Mouse (Mus musculus): ENCODE measurements around the gene Gm20388. TPM values are rescaled to one million over a fixed set of nuclear protein-coding genes. Genes with fewer than 3 reads are reported as not detected.

Gene Gm20388
- total and polyA plus RNA-seq, 2 experiments from 2014 or later = 17.3 TPM; not detected in 1

DNA sequence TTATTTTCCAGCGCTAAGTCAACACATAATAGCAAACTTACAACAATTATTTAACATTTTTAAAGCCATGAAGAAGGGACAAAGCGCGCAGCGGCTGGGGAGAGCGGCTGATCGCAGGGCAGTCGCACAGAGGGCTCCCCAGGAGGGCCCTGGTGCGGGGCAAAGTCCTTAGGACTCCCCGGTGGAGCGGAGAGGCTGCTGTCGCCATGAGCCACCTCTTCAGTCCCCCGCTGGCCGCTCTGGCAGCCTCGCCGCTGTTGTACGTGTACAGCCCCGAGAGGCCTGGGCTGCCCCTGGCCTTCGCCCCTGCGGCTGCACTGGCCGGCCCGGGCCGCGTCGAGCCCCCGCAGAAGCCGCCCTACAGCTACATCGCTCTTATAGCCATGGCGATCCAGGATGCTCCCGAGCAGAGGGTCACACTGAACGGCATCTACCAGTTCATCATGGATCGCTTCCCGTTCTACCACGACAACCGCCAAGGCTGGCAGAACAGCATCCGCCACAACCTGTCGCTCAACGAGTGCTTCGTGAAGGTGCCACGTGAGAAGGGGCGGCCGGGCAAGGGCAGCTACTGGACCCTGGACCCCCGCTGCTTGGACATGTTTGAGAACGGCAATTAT, 1217.2 kb downstream of the Gm20388 start, which contains the start of gene Foxl1:
Gene Foxl1 (plus strand): TSS at position 185 of the 620 bp plus-strand sequence.
- Histone ChIP-seq H3K36me3 (replicated peaks; ENCODE audit: control insufficient read depth, insufficient read depth, low read length) (no peaks in the 10 kb centered on the region), H3K27me3 (ENCODE audit: control insufficient read depth, insufficient read depth, low read length) (peaks cover 88% of the 10 kb centered on the region), H3K4me1 (ENCODE audit: control insufficient read depth, insufficient read depth) (0 out of 2 replicates have a peak, but pooled peaks cover 10% of the 10 kb centered on the region), H3K9me3 (replicated peaks; ENCODE audit: control insufficient read depth, low read length) (no peaks in the 10 kb centered on the region), H3K4me2 (ENCODE audit: low read depth, low read length) (peak within 1 kb of the TSS; percentile 45), H3K9ac (replicated peaks; ENCODE audit: low read depth, low read length) (no peak within 1 kb of the TSS), H3K27ac (ENCODE audit: low read depth) (no peak within 1 kb of the TSS), H3K4me3 (ENCODE audit: low read depth, low read length) (peak within 1 kb of the TSS; percentile 30)
- TF ChIP-seq CTCF (IDR thresholded peaks at IDR 0.05; ENCODE audit: low read depth) = no peak
- no peak for TF ChIP-seq EP300 (IDR thresholded peaks at IDR 0.05; ENCODE audit: low read depth)
- DNase-seq (ENCODE audit: low spot score) = no peak
- no peak for ATAC-seq (ENCODE audit: insufficient read depth, low read depth)
- 12% methylated on average over 43 of the region's 43 CpGs for WGBS

GRCm38 (mm10) chr8:121128531-121129264, 1218.1 kb downstream of the Gm20388 start:
- no peaks in the 10 kb centered on the region for H3K9me3 ChIP-seq (replicated peaks; ENCODE audit: control insufficient read depth, low read length)
- no peak overlapping the region for H3K9ac ChIP-seq (replicated peaks; ENCODE audit: low read depth, low read length)
- no peaks in the 10 kb centered on the region for H3K36me3 ChIP-seq (replicated peaks; ENCODE audit: control insufficient read depth, insufficient read depth, low read length)
- no peak for DNase-seq (ENCODE audit: low spot score)
- no peak overlapping the region for H3K27ac ChIP-seq (ENCODE audit: low read depth)
- 11% methylated on average over 53 of the region's 55 CpGs for WGBS
- 0 out of 2 replicates have a peak, but pooled peaks cover 10% of the 10 kb centered on the region for H3K4me1 ChIP-seq (ENCODE audit: control insufficient read depth, insufficient read depth)
- no peak for TF ChIP-seq EP300 (IDR thresholded peaks at IDR 0.05; ENCODE audit: low read depth)
- TF ChIP-seq CTCF (IDR thresholded peaks at IDR 0.05; ENCODE audit: low read depth) = no peak
- ATAC-seq (ENCODE audit: insufficient read depth, low read depth) = no peak
- H3K4me3 ChIP-seq (ENCODE audit: low read depth, low read length) = peak overlapping the region; percentile 30
- H3K4me2 ChIP-seq (ENCODE audit: low read depth, low read length) = peak overlapping the region; percentile 45
- peaks cover 80% of the 10 kb centered on the region for H3K27me3 ChIP-seq (ENCODE audit: control insufficient read depth, insufficient read depth, low read length)

- no peak overlapping the region for H3K4me3 ChIP-seq (ENCODE audit: low read depth, low read length)
- 48% methylated on average over 16 of the region's 16 CpGs for WGBS
- no peak overlapping the region for H3K27ac ChIP-seq (ENCODE audit: low read depth)
- no peaks in the 10 kb centered on the region for H3K36me3 ChIP-seq (replicated peaks; ENCODE audit: control insufficient read depth, insufficient read depth, low read length)
- no peak for DNase-seq (ENCODE audit: low spot score)
- H3K27me3 ChIP-seq (ENCODE audit: control insufficient read depth, insufficient read depth, low read length) = peaks cover 73% of the 10 kb centered on the region
- no peak overlapping the region for H3K4me2 ChIP-seq (ENCODE audit: low read depth, low read length)
- H3K9ac ChIP-seq (replicated peaks; ENCODE audit: low read depth, low read length) = no peak overlapping the region
- 0 out of 2 replicates have a peak, but pooled peaks cover 10% of the 10 kb centered on the region for H3K4me1 ChIP-seq (ENCODE audit: control insufficient read depth, insufficient read depth)
- ATAC-seq (ENCODE audit: insufficient read depth, low read depth) = no peak
- H3K9me3 ChIP-seq (replicated peaks; ENCODE audit: control insufficient read depth, low read length) = no peaks in the 10 kb centered on the region
- TF ChIP-seq EP300 (IDR thresholded peaks at IDR 0.05; ENCODE audit: low read depth) (no peak), CTCF (IDR thresholded peaks at IDR 0.05; ENCODE audit: low read depth) (no peak)
Observed at GRCm38 (mm10) chr8:121129265-121129940, 1218.8 kb downstream of the Gm20388 start.

GRCm38 (mm10) chr8:121130522-121130921, 1219.9 kb downstream of the Gm20388 start:
- no peaks in the 10 kb centered on the region for H3K9me3 ChIP-seq (replicated peaks; ENCODE audit: control insufficient read depth, low read length)

GRCm38 (mm10) chr8:121132961-121133513, 1222.4 kb downstream of the Gm20388 start:
- Histone ChIP-seq H3K27me3 (ENCODE audit: control insufficient read depth, insufficient read depth, low read length) (peaks cover 36% of the 10 kb centered on the region), H3K4me1 (ENCODE audit: control insufficient read depth, insufficient read depth) (peaks cover 12% of the 10 kb centered on the region; the same call in 1 of the 2 replicates), H3K9ac (replicated peaks; ENCODE audit: low read depth, low read length) (no peak overlapping the region), H3K4me2 (ENCODE audit: low read depth, low read length) (no peak overlapping the region), H3K36me3 (replicated peaks; ENCODE audit: control insufficient read depth, insufficient read depth, low read length) (no peaks in the 10 kb centered on the region; the same call in 1 of the 2 replicates), H3K27ac (ENCODE audit: low read depth) (no peak overlapping the region), H3K4me3 (ENCODE audit: low read depth, low read length) (no peak overlapping the region), H3K9me3 (replicated peaks; ENCODE audit: control insufficient read depth, low read length) (peaks cover 6% of the 10 kb centered on the region)
- TF ChIP-seq CTCF (IDR thresholded peaks at IDR 0.05; ENCODE audit: low read depth) (no peak), EP300 (IDR thresholded peaks at IDR 0.05; ENCODE audit: low read depth) (no peak)
- WGBS = 81% methylated on average over 5 of the region's 5 CpGs
- ATAC-seq (ENCODE audit: insufficient read depth, low read depth) (no peak), DNase-seq (ENCODE audit: low spot score) (no peak)

More at GRCm38 (mm10) chr8:121130522-121130921, 1219.9 kb downstream of the Gm20388 start:
- DNase-seq (ENCODE audit: low spot score) (no peak), ATAC-seq (ENCODE audit: insufficient read depth, low read depth) (no peak)
- Histone ChIP-seq H3K27ac (ENCODE audit: low read depth) (no peak overlapping the region), H3K4me2 (ENCODE audit: low read depth, low read length) (no peak overlapping the region), H3K27me3 (ENCODE audit: control insufficient read depth, insufficient read depth, low read length) (peaks cover 61% of the 10 kb centered on the region), H3K9ac (replicated peaks; ENCODE audit: low read depth, low read length) (no peak overlapping the region), H3K36me3 (replicated peaks; ENCODE audit: control insufficient read depth, insufficient read depth, low read length) (no peaks in the 10 kb centered on the region), H3K4me1 (ENCODE audit: control insufficient read depth, insufficient read depth) (peaks cover 12% of the 10 kb centered on the region; the same call in 1 of the 2 replicates), H3K4me3 (ENCODE audit: low read depth, low read length) (no peak overlapping the region)
- no peak for TF ChIP-seq EP300 (IDR thresholded peaks at IDR 0.05; ENCODE audit: low read depth)
- TF ChIP-seq CTCF (IDR thresholded peaks at IDR 0.05; ENCODE audit: low read depth) = peak; percentile 30
- 43% methylated on average over 5 of the region's 5 CpGs for WGBS
